Mouse (Mus musculus): Measurements from ENCODE around the gene P2ry14. TPM values are rescaled to one million over a fixed set of nuclear protein-coding genes. Genes with fewer than 3 reads are reported as not detected.

The P2ry14 gene
- 1 to 10 TPM; 1.6 to 1.7 TPM for total RNA-seq (2021)
- long read RNA-seq, experiment 1, partial matches to known transcripts, result 0 of 5 reads
- long read RNA-seq, experiment 1, other reads (novel, unspliced or antisense), result 1 of 5 reads
- long read RNA-seq, experiment 2, partial matches to known transcripts, result 0 of 4 reads
- long read RNA-seq, experiment 2, other reads (novel, unspliced or antisense), result 1 of 4 reads

GRCm38 (mm10) chr3:59153424-59153823 is at the start of gene P2ry14:
Gene P2ry14 (minus strand): TSS chr3:59153618.
- no peak for DNase-seq
- intact Hi-C loops (cut with DNase I), result no loop called here

- intact Hi-C loops (cut with DNase I), result no loop called here
- no peak for DNase-seq
Observed at GRCm38 (mm10) chr3:59197329-59197948, 44.0 kb upstream of the P2ry14 start.

GRCm38 (mm10) chr3:59194938-59195337 is 41.5 kb upstream of the P2ry14 start, which contains the start of gene Gpr87:
Gene Gpr87 (minus strand): TSS chr3:59195104.
- no peak for DNase-seq
- intact Hi-C loops (cut with DNase I), result no loop called here

- DNase-seq, result no peak
- intact Hi-C loops (cut with DNase I), result no loop called here
Observed at GRCm38 (mm10) chr3:59194099-59194498, 40.7 kb upstream of the P2ry14 start.

GRCm38 (mm10) chr3:59191674-59192073 is 38.3 kb upstream of the P2ry14 start:
- no peak for DNase-seq
- intact Hi-C loops (cut with DNase I), result no loop called here

- intact Hi-C loops (cut with DNase I), result no loop called here
- no peak for DNase-seq
Observed at GRCm38 (mm10) chr3:59187336-59187735, 33.9 kb upstream of the P2ry14 start.

- intact Hi-C loops (cut with DNase I), result no loop called here
- DNase-seq, result no peak
Observed at GRCm38 (mm10) chr3:59185662-59186061, 32.2 kb upstream of the P2ry14 start.

GRCm38 (mm10) chr3:59182129-59182528 is 28.7 kb upstream of the P2ry14 start:
- DNase-seq, result no peak
- intact Hi-C loops (cut with DNase I), result no loop called here

GRCm38 (mm10) chr3:59181134-59181533 is 27.7 kb upstream of the P2ry14 start:
- intact Hi-C loops (cut with DNase I), result no loop called here

GRCm38 (mm10) chr3:59176871-59177270 is 23.5 kb upstream of the P2ry14 start:
- no peak for DNase-seq
- intact Hi-C loops (cut with DNase I), result no loop called here

More at GRCm38 (mm10) chr3:59181134-59181533, 27.7 kb upstream of the P2ry14 start:
- DNase-seq, result no peak

GRCm38 (mm10) chr3:59175234-59175633 is 21.8 kb upstream of the P2ry14 start:
- intact Hi-C loops (cut with DNase I), result no loop called here
- no peak for DNase-seq

GRCm38 (mm10) chr3:59174426-59175154 is 21.2 kb upstream of the P2ry14 start:
- no peak for DNase-seq
- intact Hi-C loops (cut with DNase I), result no loop called here

GRCm38 (mm10) chr3:59169921-59170627 is 16.7 kb upstream of the P2ry14 start:
- DNase-seq, result no peak
- intact Hi-C loops (cut with DNase I), result no loop called here

- intact Hi-C loops (cut with DNase I), result no loop called here
Observed at GRCm38 (mm10) chr3:59169215-59169614, 15.8 kb upstream of the P2ry14 start.

GRCm38 (mm10) chr3:59168476-59168875 is 15.1 kb upstream of the P2ry14 start:
- DNase-seq, result no peak
- intact Hi-C loops (cut with DNase I), result no loop called here

More at GRCm38 (mm10) chr3:59169215-59169614, 15.8 kb upstream of the P2ry14 start:
- DNase-seq, result no peak

GRCm38 (mm10) chr3:59167417-59168054 is 14.1 kb upstream of the P2ry14 start:
- DNase-seq, result no peak
- intact Hi-C loops (cut with DNase I), result no loop called here

GRCm38 (mm10) chr3:59160465-59160864 is 7.0 kb upstream of the P2ry14 start:
- intact Hi-C loops (cut with DNase I), result no loop called here

GRCm38 (mm10) chr3:59157048-59157447 is 3.6 kb upstream of the P2ry14 start:
- no peak for DNase-seq
- intact Hi-C loops (cut with DNase I), result no loop called here

More at GRCm38 (mm10) chr3:59160465-59160864, 7.0 kb upstream of the P2ry14 start:
- DNase-seq, result no peak

GRCm38 (mm10) chr3:59155404-59155803 is 2.0 kb upstream of the P2ry14 start:
- no peak for DNase-seq
- intact Hi-C loops (cut with DNase I), result no loop called here

- no peak for DNase-seq
- intact Hi-C loops (cut with DNase I), result no loop called here
Observed at GRCm38 (mm10) chr3:59154888-59155287, 1.5 kb upstream of the P2ry14 start.
